Comparison of ENCODE assay signal across 24 mouse cellular contexts in genomic region chr7:135986021-135986420, GRCm38 (mm10).
DNase-seq lines count a peak whose midpoint lies in the region; ATAC-seq and TF ChIP-seq lines count a peak whose summit lies in the region.
"Had no signal": no experiment of that assay in that cellular context is flagged by ENCODE, and none has a peak within 500 bp of the region (broad histone marks: within the 10 kb centered on the region; RNA-seq: fewer than 3 reads in every experiment).

No protein-coding gene starts in this region.

- no peak overlapping the region for H3K4me2 ChIP-seq in stomach, embryonic 15.5 days
- H3K4me2 ChIP-seq in stomach, postnatal 0 days (replicated peaks; ENCODE audit: low read depth): no peak overlapping the region
- H3K4me2 ChIP-seq: embryonic facial prominence, embryonic 13.5 days; forebrain, embryonic 13.5 days; hindbrain, embryonic 15.5 days; limb, embryonic 13.5 days; lung, embryonic 15.5 days; neural tube, embryonic 13.5 days had no signal

- no peak for TF ChIP-seq CTCF in stomach, postnatal 0 days (IDR thresholded peaks at IDR 0.05; ENCODE audit: low read depth)

- WGBS in stomach, embryonic 15.5 days: 65% methylated on average over 6 of the region's 6 CpGs
- WGBS in stomach, postnatal 0 days: 75% methylated on average over 6 of the region's 6 CpGs

- no peak overlapping the region for H3K9ac ChIP-seq in stomach, embryonic 15.5 days
- no peak overlapping the region for H3K9ac ChIP-seq in stomach, postnatal 0 days (ENCODE audit: low read length)
- H3K9ac ChIP-seq: embryonic facial prominence, embryonic 13.5 days; forebrain, embryonic 13.5 days; hindbrain, embryonic 15.5 days; limb, embryonic 13.5 days; lung, embryonic 15.5 days; neural tube, embryonic 13.5 days had no signal

- no peak overlapping the region for H3K4me3 ChIP-seq in stomach, embryonic 15.5 days (replicated peaks)
- H3K4me3 ChIP-seq in stomach, postnatal 0 days (ENCODE audit: low read depth, low read length): no peak overlapping the region
- H3K4me3 ChIP-seq: embryonic facial prominence, embryonic 13.5 days; forebrain, embryonic 13.5 days; heart, embryonic 10.5 days; hindbrain, embryonic 15.5 days; limb, embryonic 13.5 days; lung, embryonic 15.5 days; myocyte; neural tube, embryonic 13.5 days had no signal

- DNase-seq in adrenal gland, adult 2 months: peak; percentile 8
- DNase-seq in adrenal gland, adult 18-20 months (ENCODE audit: low spot score in 2 of 2): no peak
- DNase-seq in stomach, postnatal 0 days (ENCODE audit: low spot score): no peak
- peak; percentile 82 for DNase-seq in kidney, postnatal 14 days
- no peak for DNase-seq in right cerebral cortex, adult 18-20 months
- no peak for DNase-seq in testis, postnatal 14 days (ENCODE audit: low spot score)
- DNase-seq: adrenal gland, postnatal 25 days; cerebellum, adult 8-10 months; cerebellum, postnatal 36 days; embryo, embryonic 11 days; gastrocnemius, postnatal 10 days; lung, postnatal 4 days; midbrain, embryonic 14.5 days; right cerebral cortex, postnatal 4 days had no signal

- no peaks in the 10 kb centered on the region for H3K9me3 ChIP-seq in stomach, embryonic 15.5 days
- no peaks in the 10 kb centered on the region for H3K9me3 ChIP-seq in stomach, postnatal 0 days (ENCODE audit: control insufficient read depth, low read length)
- H3K9me3 ChIP-seq: embryonic facial prominence, embryonic 13.5 days; forebrain, embryonic 13.5 days; heart, embryonic 10.5 days; hindbrain, embryonic 15.5 days; limb, embryonic 13.5 days; lung, embryonic 15.5 days; neural tube, embryonic 13.5 days had no signal

- no peaks in the 10 kb centered on the region for H3K4me1 ChIP-seq in stomach, embryonic 15.5 days
- no peaks in the 10 kb centered on the region for H3K4me1 ChIP-seq in stomach, postnatal 0 days (replicated peaks; ENCODE audit: control insufficient read depth, insufficient read depth)
- H3K4me1 ChIP-seq: embryonic facial prominence, embryonic 13.5 days; heart, embryonic 10.5 days; hindbrain, embryonic 15.5 days; limb, embryonic 13.5 days; lung, embryonic 15.5 days; neural tube, embryonic 13.5 days had no signal

- TF ChIP-seq EP300 in stomach, postnatal 0 days (optimal IDR thresholded peaks at IDR 0.05): no peak

- H3K36me3 ChIP-seq in stomach, embryonic 15.5 days: no peaks in the 10 kb centered on the region
- no peaks in the 10 kb centered on the region for H3K36me3 ChIP-seq in stomach, postnatal 0 days (ENCODE audit: control insufficient read depth, insufficient read depth, low read length)
- H3K36me3 ChIP-seq: embryonic facial prominence, embryonic 13.5 days; heart, embryonic 10.5 days; hindbrain, embryonic 15.5 days; limb, embryonic 13.5 days; lung, embryonic 15.5 days; neural tube, embryonic 13.5 days had no signal

- peak; percentile 39; the same call in 1 of the 2 replicates for ATAC-seq in stomach, embryonic 15.5 days (ENCODE audit: insufficient read depth, low FRiP score, low read depth)
- no peak for ATAC-seq in stomach, postnatal 0 days (ENCODE audit: low FRiP score, low TSS enrichment)
- ATAC-seq in monocyte, adult 5-6 weeks (replicated peaks; ENCODE audit: insufficient number of reproducible peaks, low FRiP score, low TSS enrichment, poor library complexity, severe bottlenecking): no peak
- ATAC-seq: forebrain, embryonic 13.5 days had no signal

- H3K27ac ChIP-seq in stomach, embryonic 15.5 days: no peak overlapping the region
- no peak overlapping the region for H3K27ac ChIP-seq in stomach, postnatal 0 days (replicated peaks)
- H3K27ac ChIP-seq: embryonic facial prominence, embryonic 13.5 days; forebrain, embryonic 13.5 days; heart, embryonic 10.5 days; hindbrain, embryonic 15.5 days; lung, embryonic 15.5 days; neural tube, embryonic 13.5 days had no signal

- H3K27me3 ChIP-seq in stomach, embryonic 15.5 days (replicated peaks): no peaks in the 10 kb centered on the region
- H3K27me3 ChIP-seq in stomach, postnatal 0 days (ENCODE audit: control insufficient read depth, insufficient read depth, low read length): no peaks in the 10 kb centered on the region
- H3K27me3 ChIP-seq: hindbrain, embryonic 15.5 days; lung, embryonic 15.5 days; neural tube, embryonic 13.5 days had no signal

Comparison
In these comparisons a context has a peak if more than half of its experiments do, and no peak if none do; other contexts are left out.
1. DNase-seq: peak in adrenal gland, adult 2 months (single experiment) and kidney, postnatal 14 days (single experiment); none in adrenal gland, adult 18-20 months (0 of 2), stomach, postnatal 0 days (single experiment), right cerebral cortex, adult 18-20 months (single experiment) and testis, postnatal 14 days (single experiment).